Mouse (Mus musculus) cerebellum, postnatal 4 days (tissue): Measurements from ENCODE around the gene Aldh9a1.

Experiments used
- DNase-seq, 2 experiments: peaks; one replicate each; pipeline ENCODE4 v3.0.0; 2022; ENCODE audit warnings: low spot score in 2 of 2, mixed read lengths in 1 of 2

Aldh9a1 gene

GRCm38 (mm10) chr1:167384156-167384555 is 34.4 kb downstream of the Aldh9a1 start:
- DNase-seq = no peak

- DNase-seq = no peak
Measured at GRCm38 (mm10) chr1:167385211-167385610, 35.4 kb downstream of the Aldh9a1 start.

- no peak for DNase-seq
Measured at GRCm38 (mm10) chr1:167385636-167386035, 35.8 kb downstream of the Aldh9a1 start.

DNA sequence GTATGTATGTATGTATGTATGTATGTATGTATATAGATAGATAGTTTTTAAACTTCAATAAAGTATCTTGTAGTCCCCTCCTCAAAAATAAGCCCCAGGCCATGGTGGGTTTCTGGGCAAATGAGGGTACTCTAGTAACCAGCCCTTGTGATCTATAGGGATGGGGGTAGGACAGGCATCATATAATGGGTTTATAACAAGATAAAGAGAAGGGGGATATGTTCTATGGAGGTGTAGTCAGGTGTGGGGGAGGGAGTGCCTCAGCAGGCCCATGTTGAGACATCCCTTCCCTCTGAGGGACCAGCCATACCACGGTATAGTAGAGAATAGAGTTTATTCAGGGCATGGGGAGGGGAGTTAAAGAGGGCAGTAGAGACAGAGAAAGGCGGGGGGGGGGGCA is 36.7 kb downstream of the Aldh9a1 start:
- DNase-seq = no peak

- DNase-seq = no peak
Measured at GRCm38 (mm10) chr1:167387310-167387709, 37.5 kb downstream of the Aldh9a1 start.

GRCm38 (mm10) chr1:167387796-167388195 is 38.0 kb downstream of the Aldh9a1 start:
- DNase-seq = no peak

DNA sequence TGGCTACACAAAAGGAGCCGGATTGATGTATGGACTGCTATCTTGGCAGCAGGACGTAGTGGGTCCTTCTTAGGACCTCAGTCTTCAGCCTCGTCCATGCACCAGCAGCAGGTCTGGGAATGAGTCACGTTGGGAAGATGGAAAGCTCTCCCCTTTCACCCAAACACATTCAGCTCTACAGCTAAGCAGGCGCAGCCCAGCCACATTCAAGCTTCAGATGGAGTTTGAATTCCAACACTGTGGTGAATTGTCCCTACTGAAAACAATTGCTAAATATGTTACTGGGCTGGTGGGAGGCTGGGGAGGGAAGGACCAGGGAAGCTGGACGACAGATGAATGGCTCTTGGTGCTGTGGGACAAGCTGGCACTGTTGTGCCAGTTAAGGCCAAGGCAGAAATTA is 38.8 kb downstream of the Aldh9a1 start:
- DNase-seq = no peak

GRCm38 (mm10) chr1:167389584-167389983 is 39.8 kb downstream of the Aldh9a1 start:
- no peak for DNase-seq

GRCm38 (mm10) chr1:167390381-167390780 is 40.6 kb downstream of the Aldh9a1 start:
- DNase-seq = no peak

DNA sequence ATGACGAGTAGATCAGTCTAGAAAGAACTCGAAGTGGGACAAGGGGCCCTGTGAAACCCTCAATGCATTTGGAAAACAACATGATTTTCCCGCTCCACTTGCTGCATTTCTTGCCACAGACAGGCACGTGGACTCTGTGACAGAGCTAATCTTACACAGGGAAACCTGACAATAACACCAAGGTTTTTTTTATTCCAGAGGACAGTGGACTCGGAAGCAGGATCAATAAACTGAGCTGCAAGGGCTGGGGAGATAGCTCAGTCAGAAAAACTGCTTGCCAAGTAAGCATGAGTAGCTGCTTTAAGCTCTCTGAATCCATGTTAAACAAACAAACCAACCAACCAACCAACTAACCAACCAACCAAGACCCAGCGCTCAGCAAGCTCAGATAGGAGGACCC is 41.5 kb downstream of the Aldh9a1 start:
- no peak for DNase-seq

DNA sequence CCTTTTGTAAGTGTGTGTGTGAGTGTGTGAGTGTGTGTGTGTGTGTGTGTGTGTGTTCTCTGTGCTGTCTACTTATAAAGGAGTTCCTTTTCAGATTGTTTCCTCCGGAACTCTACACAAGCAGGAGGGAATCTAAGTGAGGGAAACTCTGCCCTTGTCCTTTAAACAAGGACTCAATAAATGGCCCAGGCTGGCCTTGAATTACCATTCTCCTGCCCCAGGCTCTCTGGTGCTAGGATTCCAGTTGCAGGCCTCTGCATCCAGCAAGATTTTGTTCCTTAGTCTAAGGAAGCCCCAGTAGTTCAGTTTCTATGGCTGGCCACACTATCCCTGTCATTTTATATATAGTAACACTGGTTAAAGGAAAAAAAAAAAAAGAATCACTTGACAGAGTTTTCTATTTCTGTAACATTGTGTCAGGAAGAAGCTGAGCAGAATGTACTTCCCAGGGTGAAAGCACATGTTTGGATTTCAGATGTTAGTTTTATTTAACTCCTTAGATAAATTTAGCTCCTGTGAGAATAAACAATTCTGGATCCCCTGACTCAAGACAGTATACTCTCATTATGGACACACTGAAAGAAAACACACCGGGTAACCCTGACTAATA is 42.3 kb downstream of the Aldh9a1 start:
- no peak for DNase-seq

GRCm38 (mm10) chr1:167392687-167393086 is 42.9 kb downstream of the Aldh9a1 start:
- no peak for DNase-seq

GRCm38 (mm10) chr1:167393281-167393680 is 43.5 kb downstream of the Aldh9a1 start:
- no peak for DNase-seq

DNA sequence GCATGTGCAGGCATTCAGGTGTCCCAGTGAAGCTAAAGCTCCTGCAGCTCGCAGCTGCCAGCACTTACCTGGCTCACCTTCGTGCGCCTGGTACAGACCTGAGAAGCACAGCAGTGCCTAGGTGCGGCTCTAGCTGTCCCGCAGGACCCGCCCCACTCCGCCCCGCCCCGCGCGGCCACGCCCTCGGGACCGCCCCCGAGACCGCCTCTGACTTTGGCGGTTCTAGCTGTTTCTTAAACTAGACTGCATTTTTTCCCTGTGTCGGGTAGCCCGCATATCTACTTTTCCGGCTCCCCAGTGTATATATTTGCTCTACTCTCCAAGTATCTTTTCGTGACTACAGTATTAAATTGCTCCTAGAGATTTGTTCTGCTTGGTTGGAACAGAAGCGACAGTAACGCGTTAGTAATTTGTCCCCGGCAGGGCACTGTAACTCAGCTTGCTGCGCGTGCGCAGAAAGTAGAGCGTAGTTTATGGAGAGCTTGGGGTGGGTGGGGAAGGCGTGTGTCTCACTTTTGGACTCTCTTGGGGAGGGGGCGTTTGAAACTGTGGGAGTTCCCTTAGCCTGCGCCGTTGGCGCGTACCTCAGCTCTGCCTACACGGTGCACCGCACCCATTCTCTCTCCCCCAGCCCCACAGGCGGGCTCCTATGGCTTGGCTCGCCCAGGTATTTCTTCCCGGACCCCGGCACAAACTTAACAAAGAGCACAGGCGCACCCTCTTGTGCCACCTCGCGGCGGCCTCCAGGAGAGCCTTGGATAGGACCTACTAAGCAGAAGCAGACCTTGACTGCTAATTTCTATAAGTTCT is 44.1 kb downstream of the Aldh9a1 start, which contains the start of gene Mgst3:
Gene Mgst3 (minus strand): TSS at position 159 of the 810 bp plus-strand sequence.
- peak; percentile 79 to 91 for DNase-seq

DNA sequence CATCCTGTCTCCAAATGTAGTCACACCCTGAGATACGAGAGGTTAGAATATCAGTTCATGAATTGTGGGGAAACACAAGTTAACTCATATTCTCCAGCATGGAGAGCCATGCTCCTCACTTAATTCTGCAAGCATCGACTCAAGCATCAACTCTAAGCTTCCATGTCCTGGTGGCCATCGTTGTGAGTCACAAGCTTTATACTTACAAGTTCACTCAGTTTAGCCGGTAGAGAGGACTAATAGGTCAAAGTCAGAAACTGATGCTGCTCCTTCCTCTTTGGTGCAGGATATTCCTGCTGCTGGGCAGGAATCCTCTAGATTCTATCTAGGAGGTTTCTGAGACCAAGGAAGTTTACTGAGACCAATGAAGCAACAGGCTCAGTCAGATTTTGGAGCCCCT is 55.4 kb downstream of the Aldh9a1 start:
- no peak for DNase-seq

DNA sequence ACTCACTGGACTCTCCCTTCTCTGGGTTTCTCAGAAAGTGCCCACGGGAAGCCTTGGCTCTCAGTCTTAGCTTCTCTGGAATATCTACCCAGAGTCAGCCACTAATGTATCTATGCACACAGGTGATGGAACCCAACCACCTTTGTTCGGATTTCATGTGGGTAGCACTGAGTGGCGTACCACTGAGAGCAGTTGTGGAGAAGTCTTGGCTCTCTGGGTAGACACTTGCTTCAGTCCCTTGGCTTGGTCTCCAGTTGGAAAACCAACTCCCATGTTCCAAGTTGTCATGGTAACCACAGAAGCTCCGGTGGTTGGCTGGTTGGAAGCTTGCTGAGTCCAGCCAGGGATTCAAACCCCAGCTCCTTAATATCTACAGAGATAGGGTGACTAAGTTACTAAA is 59.8 kb downstream of the Aldh9a1 start:
- DNase-seq = no peak

- DNase-seq = no peak
Measured at GRCm38 (mm10) chr1:167411991-167412715, 62.4 kb downstream of the Aldh9a1 start.

GRCm38 (mm10) chr1:167414846-167415245 is 65.1 kb downstream of the Aldh9a1 start:
- peak; percentile 78 to 85 for DNase-seq
